Mouse (Mus musculus) hindbrain, embryonic 14.5 days (tissue): ENCODE results near the gene Paqr4. TPM values are rescaled to one million over a fixed set of nuclear protein-coding genes. Genes with fewer than 3 reads are reported as not detected.

Experiments used
- ATAC-seq: fragments of 200-750 bp; cut with Nextera tagmentation; 2 replicates; pipeline ENCODE4 v1.8.0; 2017; ENCODE audit warnings: moderate number of reproducible peaks, mild to moderate bottlenecking, moderate TSS enrichment, moderate library complexity; ENCODE audit not compliant: low FRiP score
- DNase-seq: peaks from one replicate; pipeline ENCODE4 v3.0.0-alpha.2; 2015; ENCODE audit warnings: low spot score
- H3K27ac ChIP-seq: fragments of 300-500 bp; sonication (generic); 2 replicates; pipeline ENCODE4 v1.5.1; 2014; ENCODE audit warnings: mild to moderate bottlenecking, moderate library complexity
- H3K27me3 ChIP-seq: fragments of 300-500 bp; sonication (generic); 2 replicates; pipeline ENCODE4 v1.6.1; 2014; ENCODE audit warnings: mild to moderate bottlenecking, low read length, mixed read lengths; ENCODE audit not compliant: control insufficient read depth, insufficient read depth
- H3K36me3 ChIP-seq: fragments of 300-500 bp; sonication (generic); replicated peaks from 2 replicates; pipeline ENCODE4 v1.6.1; 2014; ENCODE audit not compliant: control insufficient read depth, insufficient read depth
- H3K4me1 ChIP-seq: fragments of 300-500 bp; sonication (generic); replicated peaks from 2 replicates; pipeline ENCODE4 v1.6.1; 2014; ENCODE audit warnings: antibody characterized with exemption, low read length, mixed read lengths; ENCODE audit not compliant: control insufficient read depth, insufficient read depth
- H3K4me2 ChIP-seq: fragments of 300-500 bp; sonication (generic); replicated peaks from 2 replicates; pipeline ENCODE4 v1.6.1; 2014; ENCODE audit warnings: mild to moderate bottlenecking, moderate library complexity
- H3K4me3 ChIP-seq: fragments of 300-500 bp; sonication (generic); replicated peaks from 2 replicates; pipeline ENCODE4 v1.5.1; 2014; ENCODE audit warnings: mild to moderate bottlenecking, low read length
- H3K9ac ChIP-seq: fragments of 300-500 bp; sonication (generic); 2 replicates; pipeline ENCODE4 v1.6.1; 2014
- H3K9me3 ChIP-seq: fragments of 300-500 bp; sonication (generic); 2 replicates; pipeline ENCODE4 v1.6.1; 2016; ENCODE audit warnings: low read length; ENCODE audit not compliant: control insufficient read depth
- WGBS: fragments of 180-500 bp; shearing (Covaris S2); extraction: QIAGEN DNeasy Blood & Tissue Kit; methylation state at CpG from one replicate; pipeline ENCODE4 v1.1.7; 2014; 5-methylcytosine and 5-hydroxymethylcytosine counted together
- polyA plus RNA-seq: library from polyadenylated mRNA; unstranded; fragments of >200 nt; fragmentation: Nextera tagmentation; extraction: Ambion mirVana; gene quantifications from 2 replicates; pipeline ENCODE4 v1.2.1, GENCODE M21; 2014

Gene Paqr4
- 57.5 and 62.8 TPM in 2 replicates for polyA plus RNA-seq

DNA sequence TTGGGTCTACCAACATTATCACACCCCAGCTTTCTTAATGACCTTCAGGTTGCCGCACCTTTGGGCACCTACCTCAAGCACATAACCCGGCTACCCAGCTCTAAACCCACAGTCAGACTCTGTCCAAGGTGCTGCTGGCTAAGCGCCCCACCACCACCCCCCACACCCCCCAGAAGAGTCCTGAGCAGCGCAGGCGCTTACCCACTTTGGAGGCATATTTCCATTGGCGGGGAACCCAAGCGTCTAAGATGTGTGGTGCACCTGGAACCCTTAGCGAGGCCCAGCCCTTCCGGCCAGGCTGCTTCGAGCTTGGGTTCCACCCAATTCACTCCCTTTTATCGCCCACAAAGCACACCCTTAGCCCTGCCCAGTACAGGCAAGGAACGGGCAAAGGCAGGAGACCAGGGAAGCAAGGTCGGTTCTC lies at the start of gene Paqr4:
Gene Paqr4, minus strand, starts transcription at position 270 of the 424 bp plus-strand sequence.
- H3K27me3 ChIP-seq: peaks cover 46% of the 10 kb centered on the region
- 7% methylated on average over 13 of the region's 13 CpGs for WGBS
- no peaks in the 10 kb centered on the region for H3K9me3 ChIP-seq
- DNase-seq (no peak), ATAC-seq (no peak; the same call in 1 of the 2 replicates)
- H3K27ac ChIP-seq: peak within 1 kb of the TSS; percentile 82
- peak within 1 kb of the TSS; percentile 70 for H3K4me2 ChIP-seq
- H3K9ac ChIP-seq: peak within 1 kb of the TSS; percentile 94
- H3K4me3 ChIP-seq: peak within 1 kb of the TSS; percentile 91
- peaks cover 17% of the 10 kb centered on the region; the same call in 1 of the 2 replicates for H3K36me3 ChIP-seq
- H3K4me1 ChIP-seq: peaks cover 25% of the 10 kb centered on the region

DNA sequence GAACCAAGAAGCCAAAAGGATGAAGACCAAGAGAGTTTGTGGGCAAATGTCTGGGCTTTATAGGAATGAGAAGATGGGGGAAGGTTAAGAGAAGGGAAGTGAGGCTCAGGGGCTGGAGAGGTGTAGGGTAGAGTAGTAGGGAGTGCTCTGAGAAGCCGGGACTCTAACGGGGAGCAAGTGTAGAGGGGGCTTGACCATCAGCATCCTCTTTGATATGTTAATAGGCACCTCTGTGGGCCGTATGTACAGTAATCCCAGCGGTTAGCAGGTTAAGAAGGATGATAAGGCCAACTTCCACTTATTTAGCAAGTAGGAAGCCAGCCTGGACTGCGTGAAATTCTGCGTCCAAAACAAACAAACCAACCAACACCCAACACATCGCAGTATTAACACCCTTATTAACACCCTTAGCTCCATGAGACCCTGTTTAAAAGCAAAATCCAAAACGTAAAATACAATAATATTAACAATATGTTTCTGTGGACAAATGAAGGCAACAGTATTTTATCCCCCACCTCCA lies 49.1 kb upstream of the Paqr4 start:
- H3K9me3 ChIP-seq: no peaks in the 10 kb centered on the region
- DNase-seq (no peak), ATAC-seq (no peak)
- H3K36me3 ChIP-seq: no peaks in the 10 kb centered on the region
- peak overlapping the region; percentile 77 for H3K4me2 ChIP-seq
- H3K27ac ChIP-seq: peak overlapping the region; percentile 96
- no peaks in the 10 kb centered on the region for H3K27me3 ChIP-seq
- H3K4me3 ChIP-seq: peak overlapping the region; percentile 35
- WGBS: 7% methylated on average over 8 of the region's 8 CpGs
- H3K9ac ChIP-seq: peak overlapping the region; percentile 77
- peaks cover 37% of the 10 kb centered on the region for H3K4me1 ChIP-seq

DNA sequence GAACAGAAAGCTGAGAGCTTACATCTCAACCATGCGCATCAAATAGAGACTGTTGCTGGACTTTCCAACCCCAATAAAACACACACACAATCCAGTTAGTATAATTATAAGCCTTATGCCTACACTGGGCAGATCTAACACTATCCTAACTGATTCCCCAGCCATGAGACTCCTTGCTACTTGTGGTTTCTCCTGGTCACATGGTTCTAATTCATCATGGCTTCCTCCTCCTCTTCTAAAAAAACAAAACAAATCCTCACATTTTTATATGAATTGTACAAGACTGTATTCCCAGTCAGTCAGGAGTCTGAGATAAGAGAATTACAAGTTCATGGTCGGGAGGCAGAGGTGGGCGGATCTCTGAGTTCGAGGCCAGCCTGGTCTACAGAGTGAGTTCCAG lies 48.3 kb upstream of the Paqr4 start:
- no peaks in the 10 kb centered on the region for H3K27me3 ChIP-seq
- no peaks in the 10 kb centered on the region for H3K9me3 ChIP-seq
- H3K4me2 ChIP-seq: no peak overlapping the region
- H3K36me3 ChIP-seq: no peaks in the 10 kb centered on the region
- H3K9ac ChIP-seq: no peak overlapping the region
- H3K27ac ChIP-seq: no peak overlapping the region
- DNase-seq: no peak
- no peak for ATAC-seq
- no peak overlapping the region for H3K4me3 ChIP-seq
- H3K4me1 ChIP-seq: peaks cover 37% of the 10 kb centered on the region
- WGBS: 92% methylated on average over 4 of the region's 4 CpGs

DNA sequence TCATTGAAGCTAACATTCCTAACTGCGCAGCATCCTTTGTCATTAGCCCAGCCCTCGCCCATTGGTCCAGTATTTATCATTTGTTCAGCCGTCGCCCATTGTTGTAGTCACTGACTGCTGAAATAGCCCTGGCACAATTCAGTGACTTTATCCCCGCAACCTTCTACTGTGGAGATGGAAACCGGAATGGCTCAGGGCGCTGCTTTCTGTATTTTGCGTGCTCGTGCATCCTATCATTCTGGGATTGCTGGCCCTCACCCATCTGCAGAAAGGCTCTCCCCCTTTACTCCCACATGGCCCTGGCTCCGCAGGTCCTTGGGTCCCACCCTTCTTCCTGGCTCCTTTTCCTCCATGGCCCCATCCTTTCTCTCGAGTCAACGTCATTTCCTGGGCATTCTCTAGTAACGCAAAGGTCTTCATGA lies 45.9 kb upstream of the Paqr4 start:
- Histone ChIP-seq H3K4me2 (peak overlapping the region; percentile 84), H3K9ac (peak overlapping the region; percentile 90), H3K4me3 (peak overlapping the region; percentile 75), H3K4me1 (peaks cover 30% of the 10 kb centered on the region), H3K27me3 (no peaks in the 10 kb centered on the region), H3K9me3 (no peaks in the 10 kb centered on the region), H3K36me3 (no peaks in the 10 kb centered on the region), H3K27ac (peak overlapping the region; percentile 96)
- WGBS: 8% methylated on average over 13 of the region's 13 CpGs
- peak; percentile 58 for ATAC-seq
- DNase-seq: peak; percentile 68

DNA sequence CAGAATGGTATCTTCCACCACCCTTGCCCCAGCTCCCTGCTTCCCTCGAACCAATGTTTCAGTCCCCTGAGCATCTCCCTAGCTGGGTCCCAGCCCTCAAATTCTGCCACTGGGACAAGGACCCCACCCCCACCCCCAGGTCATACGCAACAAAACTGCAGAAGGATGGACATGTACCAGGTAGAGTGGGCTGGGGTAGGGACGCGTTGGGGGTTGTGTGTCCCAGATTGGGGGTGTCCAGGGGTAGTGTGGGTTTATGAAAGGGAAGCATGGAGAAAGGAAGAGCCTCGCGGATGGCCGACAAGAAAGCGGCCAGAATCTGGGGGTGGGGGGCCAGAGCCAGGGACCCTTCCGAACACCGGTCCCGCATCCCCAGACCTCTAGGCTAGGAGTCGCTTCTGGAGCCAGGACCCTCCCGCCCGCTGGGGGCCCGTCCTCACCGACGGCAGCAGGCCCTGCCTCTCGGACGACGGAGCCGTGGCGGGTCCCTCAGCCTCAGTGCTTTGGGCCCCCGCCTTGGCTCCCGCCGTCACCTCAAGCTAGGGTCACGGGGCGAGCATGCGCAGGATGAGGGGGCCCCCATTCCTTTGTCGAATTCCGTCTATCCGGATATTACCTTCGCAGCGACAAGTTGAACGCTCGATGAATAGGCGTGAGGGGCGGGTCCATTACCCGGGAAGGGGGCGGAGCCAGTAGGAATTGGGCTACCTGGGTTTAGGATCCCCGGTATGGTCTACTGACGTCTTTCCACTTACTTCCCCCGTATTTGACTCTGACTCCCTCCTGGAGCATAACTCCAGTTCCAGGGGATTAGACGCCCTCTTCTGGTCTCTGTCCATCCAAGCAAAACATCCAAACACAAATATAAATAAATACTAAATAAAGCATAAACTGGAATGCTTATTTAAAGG lies 45.1 kb upstream of the Paqr4 start, which contains the start of gene Flywch2:
Gene Flywch2, minus strand, starts transcription at position 521 of the 911 bp plus-strand sequence.
- Histone ChIP-seq H3K27me3 (no peaks in the 10 kb centered on the region), H3K9ac (peak within 1 kb of the TSS; percentile 90), H3K4me2 (peak within 1 kb of the TSS; percentile 84), H3K36me3 (no peaks in the 10 kb centered on the region), H3K4me1 (peaks cover 23% of the 10 kb centered on the region), H3K27ac (peak within 1 kb of the TSS; percentile 96), H3K9me3 (no peaks in the 10 kb centered on the region), H3K4me3 (peak within 1 kb of the TSS; percentile 75)
- ATAC-seq: peak; percentile 90
- 3% methylated on average over 43 of the region's 43 CpGs for WGBS
- DNase-seq: peak; percentile 90

DNA sequence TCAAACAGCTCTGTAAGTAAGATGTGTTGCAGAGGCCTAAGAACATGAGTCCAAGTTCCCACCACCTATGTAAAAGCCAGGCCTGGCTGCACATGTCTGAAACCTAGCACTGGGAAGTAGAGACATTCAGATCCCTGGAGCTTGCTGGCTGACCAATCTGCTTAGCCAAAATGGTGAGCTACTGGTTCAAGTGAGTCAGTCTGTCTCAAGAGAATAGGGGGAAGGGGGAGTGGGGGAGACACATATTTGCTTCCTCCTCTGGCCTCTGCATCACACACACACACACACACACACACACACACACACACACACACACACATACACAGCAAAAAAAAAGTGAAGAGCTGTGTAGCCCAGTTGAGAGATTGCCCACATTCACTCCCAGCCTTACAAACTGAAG lies 42.7 kb upstream of the Paqr4 start:
- no peak overlapping the region for H3K4me3 ChIP-seq

DNA sequence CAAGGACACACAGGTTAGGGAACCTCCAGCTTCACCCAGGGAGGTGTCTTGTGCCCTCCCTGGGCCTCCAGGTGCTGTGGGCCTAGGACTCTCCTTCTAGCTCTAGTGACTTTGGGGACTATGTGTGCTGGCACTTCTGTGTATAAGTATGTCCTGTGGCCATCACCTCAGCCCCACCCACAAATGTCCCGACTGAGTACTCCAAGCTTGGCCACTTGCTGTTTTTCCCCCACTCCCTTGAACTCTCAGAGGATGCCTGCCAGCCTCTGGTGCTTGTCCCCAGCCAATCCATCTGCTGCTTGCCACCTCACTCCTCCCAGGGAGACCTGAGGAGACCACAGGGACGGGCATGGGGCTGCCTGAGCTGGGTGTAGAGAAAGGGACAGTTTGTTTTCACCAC lies 37.8 kb upstream of the Paqr4 start:
- no peak for DNase-seq
- 67% methylated on average over 2 of the region's 2 CpGs for WGBS
- H3K4me1 ChIP-seq: no peaks in the 10 kb centered on the region
- H3K27ac ChIP-seq: no peak overlapping the region
- H3K36me3 ChIP-seq: no peaks in the 10 kb centered on the region
- no peak for ATAC-seq
- no peak overlapping the region for H3K4me3 ChIP-seq
- H3K4me2 ChIP-seq: no peak overlapping the region
- no peaks in the 10 kb centered on the region for H3K9me3 ChIP-seq
- H3K9ac ChIP-seq: no peak overlapping the region
- no peaks in the 10 kb centered on the region for H3K27me3 ChIP-seq

More for the DNA sequence above, 42.7 kb upstream of the Paqr4 start:
- Histone ChIP-seq H3K9me3 (no peaks in the 10 kb centered on the region), H3K4me1 (peaks cover 8% of the 10 kb centered on the region; the same call in 1 of the 2 replicates), H3K9ac (no peak overlapping the region), H3K27me3 (no peaks in the 10 kb centered on the region), H3K4me2 (no peak overlapping the region), H3K36me3 (no peaks in the 10 kb centered on the region), H3K27ac (no peak overlapping the region)
- no peak for DNase-seq
- no peak for ATAC-seq

DNA sequence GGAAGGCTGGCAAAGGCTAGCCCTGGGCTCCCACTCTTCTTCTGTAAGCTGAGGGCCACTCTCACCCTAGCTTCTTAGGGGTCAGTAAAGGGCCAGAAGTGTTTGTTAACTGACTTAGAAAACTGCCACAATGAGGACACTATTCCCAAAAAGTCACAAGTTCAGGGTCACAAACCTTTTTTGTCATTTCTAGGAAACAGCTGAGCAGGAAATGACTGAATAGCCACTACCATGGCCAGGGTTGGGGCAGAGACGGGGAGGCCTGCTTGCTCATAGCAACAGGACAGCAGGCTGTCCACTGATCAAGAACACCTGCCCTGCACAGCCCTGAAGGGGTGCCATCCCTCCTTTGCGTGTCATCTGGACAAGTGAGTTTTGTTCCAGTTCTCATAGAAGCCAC lies 36.5 kb upstream of the Paqr4 start:
- no peaks in the 10 kb centered on the region for H3K36me3 ChIP-seq
- H3K4me1 ChIP-seq: peaks cover 1% of the 10 kb centered on the region
- H3K4me3 ChIP-seq: no peak overlapping the region
- no peaks in the 10 kb centered on the region for H3K27me3 ChIP-seq
- DNase-seq (no peak), ATAC-seq (no peak)
- no peak overlapping the region for H3K4me2 ChIP-seq
- H3K27ac ChIP-seq: no peak overlapping the region
- no peak overlapping the region for H3K9ac ChIP-seq
- H3K9me3 ChIP-seq: no peaks in the 10 kb centered on the region
- WGBS: 86% methylated on average over 2 of the region's 2 CpGs

DNA sequence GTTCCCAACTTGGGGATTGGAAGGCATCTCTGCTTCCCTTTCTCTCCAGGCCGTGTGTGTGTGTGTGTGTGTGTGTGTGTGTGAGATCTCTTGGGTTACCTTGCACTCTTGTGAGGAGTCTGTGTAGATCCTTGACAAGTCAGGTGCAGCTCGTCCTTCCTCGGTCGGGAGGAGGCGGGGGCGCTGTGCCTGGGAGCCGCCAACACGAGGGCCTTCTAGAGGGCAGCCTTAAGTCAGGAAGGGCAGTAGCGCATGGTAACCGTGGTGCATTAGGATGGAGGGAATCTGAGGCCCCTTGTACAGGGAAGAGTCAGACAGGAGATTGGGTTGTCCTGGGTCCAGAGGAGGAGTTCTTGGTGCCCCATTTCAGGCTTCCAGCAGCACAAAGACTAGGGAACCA lies 35.5 kb upstream of the Paqr4 start:
- 81% methylated on average over 10 of the region's 10 CpGs for WGBS
- Histone ChIP-seq H3K27me3 (no peaks in the 10 kb centered on the region), H3K9ac (no peak overlapping the region), H3K4me2 (no peak overlapping the region), H3K36me3 (no peaks in the 10 kb centered on the region), H3K4me3 (no peak overlapping the region), H3K4me1 (peaks cover 5% of the 10 kb centered on the region), H3K9me3 (no peaks in the 10 kb centered on the region), H3K27ac (no peak overlapping the region)
- DNase-seq (no peak), ATAC-seq (no peak)
